Mouse (Mus musculus): ENCODE measurements around the gene Rbm25.

Gene Rbm25

DNA sequence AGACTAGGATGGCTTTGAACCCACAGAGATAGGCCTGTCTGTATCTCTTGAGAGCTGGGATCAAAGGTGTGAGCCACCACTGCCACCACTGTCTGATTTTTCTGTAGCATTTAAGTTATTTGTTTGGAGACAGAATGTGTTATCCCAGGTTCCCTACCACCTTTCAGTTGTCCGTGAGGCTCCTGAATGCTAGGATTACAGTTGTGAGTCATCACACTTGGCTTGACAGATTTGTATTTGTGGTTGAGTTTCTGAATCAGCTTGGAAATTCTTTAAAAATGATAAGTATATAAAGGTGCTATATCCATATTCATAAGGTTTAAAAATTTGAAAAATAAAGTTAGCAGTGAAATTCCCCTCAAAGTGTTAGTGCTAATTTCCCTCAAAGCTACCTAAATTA is 12.1 kb downstream of the Rbm25 start:
- DNase-seq (ENCODE audit: extremely low spot score, low spot score): no peak

DNA sequence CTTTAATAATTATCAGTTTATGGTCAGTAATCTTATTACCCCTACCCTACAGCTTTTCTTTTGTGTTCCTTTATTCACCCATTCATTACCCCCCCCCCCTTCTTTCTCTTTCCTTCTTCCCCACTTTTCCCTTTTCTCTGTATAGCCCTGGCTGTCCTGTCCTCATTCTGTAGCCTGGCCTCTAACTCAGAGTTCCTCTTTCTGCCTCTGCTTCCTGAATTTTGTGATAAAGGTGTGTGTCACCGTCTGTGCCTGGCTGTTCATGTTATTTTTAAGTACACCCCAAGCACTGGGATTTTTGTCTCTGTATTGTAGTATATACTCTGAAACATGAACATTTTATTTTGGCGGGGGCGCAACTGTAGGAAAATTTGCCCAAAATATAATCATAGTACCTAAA is 19.3 kb downstream of the Rbm25 start:
- no peak for DNase-seq (ENCODE audit: extremely low spot score, low spot score)

DNA sequence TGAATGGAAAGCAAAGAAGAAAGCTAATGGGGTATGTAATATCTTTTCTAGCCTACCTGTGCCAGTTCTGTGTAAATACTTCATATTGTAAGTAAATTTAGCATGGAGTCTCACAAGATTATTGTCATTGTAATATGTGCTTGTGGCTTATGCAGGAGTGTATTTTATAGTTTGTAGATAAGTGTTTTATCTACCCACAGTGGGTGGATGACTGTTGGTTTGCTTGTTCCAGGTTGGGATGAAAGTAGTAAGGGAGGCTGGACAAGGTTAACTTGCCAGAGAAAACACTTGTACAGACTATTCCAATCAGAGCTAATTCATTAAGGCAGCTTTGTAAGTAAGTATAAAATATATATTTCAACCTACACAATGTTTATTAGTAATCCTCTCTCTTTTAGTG is 20.4 kb downstream of the Rbm25 start:
- DNase-seq (ENCODE audit: extremely low spot score, low spot score): no peak

DNA sequence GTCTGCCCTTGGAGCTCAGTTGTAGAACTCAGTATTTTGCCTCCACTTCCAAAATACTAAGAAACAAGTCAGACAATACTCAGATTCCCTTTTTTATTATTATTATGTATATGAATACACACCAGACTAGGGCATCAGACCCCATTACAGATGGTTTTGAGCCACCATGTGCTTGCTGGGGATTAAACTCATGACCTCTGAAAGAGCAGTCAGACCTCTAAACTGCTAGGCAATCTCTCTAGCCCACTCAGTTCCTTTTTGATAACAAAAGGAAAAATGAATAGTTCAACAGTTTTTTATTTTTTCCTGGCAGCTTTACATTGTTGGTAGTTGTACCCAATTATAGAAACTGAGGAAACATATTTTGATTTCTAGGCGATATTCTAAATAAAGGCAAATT is 54.4 kb downstream of the Rbm25 start:
- no peak for DNase-seq (ENCODE audit: extremely low spot score, low spot score)

DNA sequence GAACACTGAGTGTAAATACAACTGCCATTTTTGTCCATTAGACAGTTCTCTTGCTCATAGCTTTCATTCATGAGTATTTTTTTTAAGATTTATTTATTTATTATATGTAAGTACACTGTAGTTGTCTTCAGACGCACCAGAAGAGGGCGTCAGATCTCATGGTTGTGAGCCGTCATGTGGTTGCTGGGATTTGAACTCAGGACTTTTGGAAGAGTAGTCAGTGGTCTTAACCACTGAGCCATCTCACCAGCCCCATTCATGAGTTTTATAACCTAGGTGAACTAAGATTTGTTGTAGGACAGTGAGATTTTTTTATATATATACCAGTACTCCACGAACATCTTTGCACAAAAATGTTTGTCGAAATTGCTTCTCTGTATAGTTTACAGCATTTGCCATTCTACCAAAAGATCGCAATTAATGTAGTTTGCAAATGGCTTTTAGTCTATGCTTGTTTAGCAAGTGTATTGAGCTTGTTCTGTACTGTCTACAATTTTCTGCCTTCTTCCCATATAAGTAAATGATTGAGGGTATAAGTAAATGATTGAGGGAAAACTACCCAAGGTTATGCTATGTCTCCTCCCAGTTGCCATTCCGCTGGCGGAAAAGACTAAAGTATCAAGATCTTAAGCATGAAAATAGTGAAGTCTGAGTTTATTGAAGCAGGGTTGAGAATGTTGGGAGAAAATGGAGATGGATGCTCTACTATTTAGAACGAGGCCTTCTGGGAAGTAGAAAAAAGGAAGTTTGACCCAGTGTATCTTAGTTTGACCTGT is 55.7 kb downstream of the Rbm25 start:
- no peak for DNase-seq (ENCODE audit: extremely low spot score, low spot score)

DNA sequence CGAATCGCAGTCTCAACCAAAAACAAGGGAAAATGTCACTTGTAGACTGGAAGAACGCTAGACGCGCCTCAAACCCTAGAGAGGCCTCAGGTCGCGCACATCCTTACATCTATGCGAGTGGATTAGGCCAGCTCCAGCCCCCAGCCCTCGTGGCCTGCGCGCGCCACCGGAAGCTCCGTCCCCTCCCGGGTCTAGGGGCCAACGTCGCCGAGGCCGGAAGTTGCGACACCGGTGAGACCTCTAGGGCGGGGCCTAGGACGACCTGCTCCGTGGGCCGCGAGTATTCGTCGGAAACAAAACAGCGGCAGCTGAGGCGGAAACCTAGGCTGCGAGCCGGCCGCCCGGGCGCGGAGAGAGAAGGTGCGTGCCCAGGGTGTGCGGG is 56.9 kb downstream of the Rbm25 start, which contains the start of gene Psen1:
Gene Psen1 (plus strand): TSS at position 219 of the 382 bp plus-strand sequence.
- DNase-seq (ENCODE audit: extremely low spot score, low spot score): peak; percentile 95

DNA sequence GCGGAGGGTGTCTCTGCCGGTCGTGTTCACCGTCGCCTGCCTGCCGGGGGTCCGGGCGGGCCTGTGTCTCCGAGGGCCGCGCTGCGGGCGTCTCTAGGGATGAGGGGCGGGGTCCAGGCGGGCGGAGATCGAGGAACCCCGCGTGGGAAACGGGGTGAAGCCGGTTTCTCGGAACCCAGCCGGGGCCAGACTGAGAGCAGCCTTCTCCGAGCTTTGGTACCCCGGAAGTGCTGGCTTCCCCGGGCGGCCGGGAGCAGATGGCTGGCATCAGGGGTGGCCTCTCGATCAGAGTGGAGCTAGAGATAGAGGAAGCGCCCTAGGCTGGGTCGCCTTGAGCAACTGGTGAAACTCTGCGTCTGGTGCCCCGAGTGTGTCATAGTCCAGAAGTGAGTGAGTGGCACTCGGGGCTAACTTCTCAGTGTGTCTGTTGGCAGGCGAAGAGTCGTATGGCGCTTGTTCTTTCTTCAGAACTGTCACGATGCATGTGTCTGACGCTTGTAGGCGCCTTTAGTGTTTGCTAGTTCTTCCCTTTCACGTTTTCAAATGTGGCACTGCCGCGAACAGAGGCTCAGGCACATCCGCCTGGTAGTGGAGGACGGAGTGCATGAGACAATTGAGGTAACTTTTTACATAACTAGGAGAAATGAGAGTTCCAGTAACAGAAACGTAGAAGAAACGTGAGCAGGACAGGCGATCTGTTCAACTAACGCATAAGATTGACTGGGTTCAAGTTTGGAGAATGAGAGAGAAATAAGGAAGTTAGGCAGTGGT is 57.5 kb downstream of the Rbm25 start:
- DNase-seq (ENCODE audit: extremely low spot score, low spot score): no peak

DNA sequence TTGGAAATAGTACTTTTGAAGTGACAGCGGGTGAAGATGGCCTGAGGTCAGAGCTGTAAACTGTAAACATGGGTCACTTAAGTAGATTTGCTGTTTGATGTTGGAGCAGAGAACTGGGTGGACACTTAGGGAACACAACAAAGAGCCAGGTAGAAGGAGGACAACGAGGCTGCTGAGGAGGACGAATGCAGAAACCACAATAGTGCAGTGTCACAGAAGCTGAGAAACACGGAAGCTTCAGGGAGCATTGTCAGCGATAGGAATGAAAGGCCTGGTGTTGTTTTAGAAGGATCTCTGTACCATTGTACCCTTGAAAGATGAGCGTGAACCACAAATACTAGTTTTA is 58.0 kb downstream of the Rbm25 start:
- DNase-seq (ENCODE audit: extremely low spot score, low spot score): no peak

DNA sequence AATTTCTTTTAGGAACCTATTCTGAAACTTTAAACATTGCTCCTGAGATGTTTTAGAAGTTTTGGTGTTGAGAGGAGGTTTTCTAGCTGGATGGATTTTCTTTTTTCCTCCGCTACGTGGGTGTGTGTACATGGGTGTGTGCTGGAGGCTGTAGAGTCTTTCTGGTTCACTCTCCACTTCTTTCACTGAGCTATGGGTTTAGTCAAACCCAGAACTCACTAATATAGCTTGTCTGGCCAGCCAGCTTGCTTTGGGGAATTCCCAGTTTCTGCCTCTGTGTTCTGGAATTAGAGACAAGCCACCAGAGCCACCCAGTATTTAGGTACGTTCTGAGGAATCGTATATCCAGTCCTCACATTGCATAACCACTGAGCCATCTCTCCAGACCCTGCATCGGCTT is 63.0 kb downstream of the Rbm25 start:
- no peak for DNase-seq (ENCODE audit: extremely low spot score, low spot score)

DNA sequence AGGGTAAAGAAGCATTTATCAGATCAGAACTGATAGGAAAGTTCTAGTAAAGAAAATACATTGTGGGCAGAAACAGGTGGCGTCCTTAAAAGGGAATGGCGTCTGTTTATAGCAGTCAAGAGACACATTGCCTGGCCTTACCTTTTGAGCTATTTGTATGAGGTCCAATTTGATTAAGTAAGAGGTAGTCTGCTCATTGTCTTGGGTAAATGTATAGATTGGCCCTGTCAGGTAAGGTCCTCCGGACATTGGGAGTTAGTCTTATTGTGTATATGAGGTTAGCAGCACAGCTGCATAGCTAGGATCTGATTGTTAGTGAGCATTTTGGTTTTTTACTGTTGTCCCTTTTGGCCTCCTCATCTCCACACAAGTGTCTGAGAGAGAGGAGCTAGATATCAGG is 63.6 kb downstream of the Rbm25 start:
- DNase-seq (ENCODE audit: extremely low spot score, low spot score): no peak

DNA sequence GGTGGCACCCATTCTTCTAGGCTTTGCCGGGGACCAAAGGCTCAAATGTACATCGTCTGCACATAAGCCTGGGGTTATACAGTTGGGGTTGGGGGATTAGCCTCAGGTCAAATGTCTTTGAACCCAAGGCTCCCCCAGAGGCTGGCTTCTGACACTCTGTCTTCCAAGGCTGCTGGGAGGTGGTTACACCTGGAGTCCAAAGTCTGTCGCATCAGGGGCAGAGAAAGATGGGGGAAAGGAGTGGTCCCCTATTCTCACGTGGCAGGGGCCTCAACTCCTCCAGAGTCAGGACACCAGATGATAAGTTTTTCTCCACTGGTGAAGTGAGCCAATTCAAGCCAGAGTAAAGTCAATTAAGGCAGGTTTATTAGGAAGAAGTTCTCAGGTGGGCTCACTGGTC is 67.6 kb downstream of the Rbm25 start:
- DNase-seq (ENCODE audit: extremely low spot score, low spot score): no peak

DNA sequence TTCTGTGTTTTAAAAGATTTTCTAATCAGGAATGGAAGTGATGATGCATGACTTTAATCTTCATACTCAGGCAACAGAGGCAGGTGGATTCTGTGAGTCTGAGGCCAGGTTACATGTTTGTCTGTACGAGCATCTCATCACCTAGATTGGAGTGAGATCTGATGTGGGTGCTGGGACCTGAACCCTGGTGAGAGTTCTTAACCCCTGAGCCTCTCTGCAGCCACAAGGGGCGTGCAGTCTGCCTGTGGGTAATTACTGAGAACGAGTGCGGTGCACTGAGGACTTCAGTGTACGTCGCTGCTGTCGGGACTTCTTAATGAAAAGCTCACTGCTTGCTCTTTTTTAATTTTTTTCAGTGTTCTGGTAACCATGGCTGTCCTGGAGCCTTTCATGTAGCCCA is 70.6 kb downstream of the Rbm25 start:
- DNase-seq (ENCODE audit: extremely low spot score, low spot score): no peak

DNA sequence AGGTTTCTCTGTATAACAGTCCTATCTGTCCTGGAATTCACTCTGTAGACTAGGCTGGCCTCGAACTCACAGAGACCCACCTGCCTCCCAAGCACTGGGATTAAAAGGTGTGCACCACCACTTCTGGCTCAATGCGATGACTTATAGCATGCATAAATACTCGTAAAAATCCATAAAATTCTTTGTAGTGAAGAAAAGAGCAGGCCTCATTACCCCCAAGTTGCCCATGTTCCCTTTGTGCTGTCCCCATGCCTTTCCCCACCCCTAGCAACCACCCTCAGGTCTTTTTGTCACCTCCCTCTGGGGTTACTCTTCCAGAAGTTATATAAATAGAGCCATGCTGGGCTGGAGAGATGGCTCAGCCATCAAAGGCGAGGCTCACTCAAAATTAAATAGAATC is 71.8 kb downstream of the Rbm25 start:
- DNase-seq (ENCODE audit: extremely low spot score, low spot score): no peak

DNA sequence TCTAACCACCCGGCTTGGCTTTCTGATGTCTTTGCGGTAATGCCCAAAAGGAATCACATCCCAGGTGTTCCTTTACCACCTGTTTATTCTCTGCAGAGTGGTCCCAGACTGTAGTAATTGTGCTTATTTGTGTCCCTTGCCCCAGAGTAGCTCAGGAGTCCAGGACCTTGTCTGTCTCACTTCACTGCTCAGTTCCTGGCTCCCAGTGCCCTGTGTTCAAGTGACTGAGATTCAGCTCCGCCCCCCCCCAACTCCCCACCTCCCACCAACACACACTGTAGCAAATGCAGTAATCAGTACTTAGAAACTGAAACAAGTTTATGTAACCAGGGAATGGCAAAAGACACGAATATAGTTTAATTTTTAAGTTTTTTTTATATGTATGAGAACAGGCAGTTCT is 75.9 kb downstream of the Rbm25 start:
- DNase-seq (ENCODE audit: extremely low spot score, low spot score): no peak

DNA sequence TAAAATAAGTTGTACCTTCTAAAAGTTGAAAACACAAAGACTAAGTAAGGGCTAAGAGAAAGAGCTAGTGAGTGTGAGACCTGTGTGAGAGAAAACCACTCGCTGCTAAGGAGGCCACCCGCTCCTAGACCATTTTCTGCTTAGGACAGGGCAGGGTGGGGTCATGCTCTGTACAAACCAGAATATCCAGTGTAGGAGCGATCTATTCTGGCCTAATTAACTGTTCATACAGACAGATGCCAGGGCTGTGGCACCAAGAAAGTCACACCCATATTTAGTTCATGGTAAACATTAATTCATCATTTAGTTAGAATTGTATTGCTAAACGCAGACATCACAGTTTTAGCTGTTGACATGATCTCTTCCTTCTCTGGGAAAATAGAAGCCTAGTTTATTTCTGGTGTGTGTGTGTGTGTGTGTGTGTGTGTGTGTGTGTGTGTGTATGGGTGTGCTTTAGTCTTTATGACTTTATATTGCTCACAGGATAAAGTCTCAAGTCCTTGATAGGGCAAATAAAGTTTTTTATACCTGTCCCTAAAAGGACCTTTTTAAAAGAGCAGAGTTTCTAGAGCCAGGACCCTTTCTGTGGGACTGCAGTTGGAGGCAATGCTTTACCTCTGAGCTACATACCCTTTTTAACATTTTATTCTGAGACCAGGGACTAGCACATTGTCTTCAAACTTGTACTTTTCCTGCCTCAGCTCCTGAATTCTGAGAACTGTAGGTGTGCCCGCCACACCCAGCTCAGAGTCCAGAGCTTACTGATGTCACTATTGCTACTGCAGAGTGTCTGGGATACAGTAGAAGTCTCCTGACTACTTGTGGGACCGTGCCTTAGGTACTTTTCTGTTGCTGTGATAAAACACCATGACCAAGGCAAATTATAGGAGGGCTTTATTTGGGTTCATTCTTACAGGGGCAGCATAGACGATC is 77.4 kb downstream of the Rbm25 start:
- no peak for DNase-seq (ENCODE audit: extremely low spot score, low spot score)

DNA sequence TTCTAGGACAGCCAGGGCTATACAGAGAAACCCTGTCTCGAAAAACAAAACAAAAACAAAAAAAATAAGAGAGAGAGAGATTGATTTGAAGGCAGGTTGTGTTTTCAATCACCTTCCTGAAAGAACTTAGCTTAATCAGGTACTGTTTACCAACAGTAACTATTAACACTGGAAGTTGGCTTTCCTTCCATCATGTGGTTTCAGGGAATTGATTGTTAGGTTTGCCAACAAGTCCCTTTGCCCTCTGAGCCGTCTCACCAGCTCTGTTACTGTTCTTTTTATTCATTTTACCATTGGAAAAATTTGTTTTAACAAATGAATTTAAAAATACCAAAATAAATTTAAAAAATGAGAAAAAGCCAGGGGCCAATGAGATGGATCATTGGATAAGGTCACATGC is 78.9 kb downstream of the Rbm25 start:
- DNase-seq (ENCODE audit: extremely low spot score, low spot score): no peak

DNA sequence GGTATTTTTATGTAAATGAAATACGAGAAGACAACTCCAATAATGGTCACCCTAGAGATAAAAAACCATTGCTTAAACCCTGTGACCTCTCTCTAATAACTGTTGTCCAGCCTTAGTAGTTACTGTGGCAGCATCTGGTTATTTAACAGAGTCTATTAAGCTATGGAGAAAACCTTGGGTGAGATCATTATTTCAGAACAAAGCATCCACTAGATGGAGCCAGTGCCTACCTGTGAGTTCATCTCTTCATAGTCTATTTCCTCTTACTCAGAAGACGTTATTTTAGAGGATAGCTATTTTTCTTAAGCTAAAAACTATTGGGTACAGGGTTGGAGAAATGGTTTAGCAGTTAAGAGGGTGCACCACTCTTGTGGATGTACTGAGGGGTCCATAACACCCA is 82.7 kb downstream of the Rbm25 start:
- no peak for DNase-seq (ENCODE audit: extremely low spot score, low spot score)

DNA sequence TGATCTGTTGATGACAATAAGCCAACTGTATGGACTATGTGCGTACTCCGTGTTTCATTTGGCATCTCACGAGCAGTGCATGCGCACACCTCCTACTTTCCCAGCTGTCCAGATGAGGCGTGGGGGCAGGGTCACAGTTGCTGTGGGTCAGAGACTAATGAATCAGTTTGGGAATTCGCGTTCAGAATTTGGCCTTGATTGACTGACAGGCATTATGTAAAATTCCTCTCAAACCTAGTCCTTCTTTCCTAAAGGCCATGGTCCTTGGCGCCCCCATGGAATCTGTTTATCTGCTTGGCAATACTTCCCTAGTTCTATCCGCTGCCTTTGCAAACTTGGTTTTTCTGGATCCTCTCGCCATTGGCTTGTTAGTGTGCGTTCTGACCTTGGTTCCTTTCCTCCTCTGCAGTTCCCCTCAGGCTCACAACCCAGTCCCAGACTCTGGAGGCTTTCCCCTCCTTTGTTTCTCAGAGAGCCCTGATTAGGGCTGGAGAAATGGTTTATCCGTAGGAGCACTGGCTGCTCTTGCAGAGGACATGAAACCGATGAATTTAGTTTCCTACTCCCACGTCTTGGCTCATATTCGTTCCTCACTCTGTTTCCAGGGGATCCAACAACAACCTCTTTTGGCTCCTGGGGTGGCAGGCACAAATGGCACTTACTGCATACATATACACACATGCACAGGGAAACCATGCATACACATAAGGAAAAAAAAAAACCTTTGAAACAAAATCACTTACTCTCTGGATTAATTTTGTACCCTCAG is 85.6 kb downstream of the Rbm25 start:
- no peak for DNase-seq (ENCODE audit: extremely low spot score, low spot score)

DNA sequence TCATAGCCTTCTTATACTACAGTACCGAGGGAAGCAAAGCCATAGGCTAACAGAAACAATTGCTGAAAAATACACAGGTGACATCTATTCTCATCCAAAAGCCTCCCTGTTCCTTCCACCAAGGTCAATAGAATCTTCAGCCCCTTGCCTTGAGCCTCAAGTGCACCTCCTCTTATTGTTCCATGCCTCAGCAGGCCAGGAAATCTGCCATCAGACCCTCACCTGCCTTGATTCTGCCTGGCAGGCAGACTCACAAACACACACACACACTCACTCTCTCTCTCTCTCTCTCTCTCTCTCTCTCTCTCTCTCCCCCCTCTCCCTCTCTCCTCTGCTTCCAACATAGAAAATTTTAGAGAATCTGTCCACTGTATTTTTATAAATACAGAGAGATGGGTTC is 88.4 kb downstream of the Rbm25 start:
- DNase-seq (ENCODE audit: extremely low spot score, low spot score): no peak

DNA sequence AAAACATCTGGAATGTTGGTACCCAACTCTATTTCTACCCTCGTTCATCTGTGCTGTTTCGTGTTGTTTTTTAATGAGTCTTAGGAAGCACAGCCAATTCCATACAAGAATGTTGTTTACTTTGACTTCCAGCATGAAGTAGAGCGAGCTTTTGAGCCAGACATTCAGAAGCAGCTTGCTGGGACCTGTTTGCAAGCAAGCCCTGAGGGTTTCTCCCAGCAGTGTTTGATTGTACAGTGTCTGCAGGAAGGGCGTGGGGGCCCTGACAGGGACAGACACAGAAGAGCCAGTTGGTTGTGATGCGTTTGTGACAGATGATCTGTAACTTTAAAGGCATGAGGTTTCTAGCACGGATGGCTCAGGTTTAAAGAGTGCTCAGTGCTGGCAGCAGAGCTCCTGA is 90.2 kb downstream of the Rbm25 start:
- no peak for DNase-seq (ENCODE audit: extremely low spot score, low spot score)

DNA sequence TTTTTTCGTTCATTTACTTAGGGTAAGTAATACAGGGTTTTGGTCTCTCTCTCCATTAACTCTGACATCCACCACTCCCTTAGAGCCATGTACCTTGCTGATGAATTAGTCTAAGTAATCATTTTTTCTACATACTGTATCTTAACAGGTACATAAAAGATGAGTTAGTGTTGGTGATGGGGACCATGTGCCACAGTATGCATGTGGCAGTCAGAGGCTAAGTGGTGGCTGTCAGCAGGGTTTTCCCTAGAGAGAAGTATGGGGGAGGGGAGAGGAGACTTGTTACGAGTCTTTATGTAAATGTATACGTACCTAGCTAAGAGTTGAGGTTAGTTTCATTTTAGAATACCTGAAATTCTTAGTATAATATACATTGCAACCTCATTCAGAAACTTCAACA is 92.0 kb downstream of the Rbm25 start:
- DNase-seq (ENCODE audit: extremely low spot score, low spot score): no peak

Measured in neural tube, embryonic 10.5 days (tissue).